7 mouse cellular contexts compared by ENCODE assay signal in the genomic region with DNA sequence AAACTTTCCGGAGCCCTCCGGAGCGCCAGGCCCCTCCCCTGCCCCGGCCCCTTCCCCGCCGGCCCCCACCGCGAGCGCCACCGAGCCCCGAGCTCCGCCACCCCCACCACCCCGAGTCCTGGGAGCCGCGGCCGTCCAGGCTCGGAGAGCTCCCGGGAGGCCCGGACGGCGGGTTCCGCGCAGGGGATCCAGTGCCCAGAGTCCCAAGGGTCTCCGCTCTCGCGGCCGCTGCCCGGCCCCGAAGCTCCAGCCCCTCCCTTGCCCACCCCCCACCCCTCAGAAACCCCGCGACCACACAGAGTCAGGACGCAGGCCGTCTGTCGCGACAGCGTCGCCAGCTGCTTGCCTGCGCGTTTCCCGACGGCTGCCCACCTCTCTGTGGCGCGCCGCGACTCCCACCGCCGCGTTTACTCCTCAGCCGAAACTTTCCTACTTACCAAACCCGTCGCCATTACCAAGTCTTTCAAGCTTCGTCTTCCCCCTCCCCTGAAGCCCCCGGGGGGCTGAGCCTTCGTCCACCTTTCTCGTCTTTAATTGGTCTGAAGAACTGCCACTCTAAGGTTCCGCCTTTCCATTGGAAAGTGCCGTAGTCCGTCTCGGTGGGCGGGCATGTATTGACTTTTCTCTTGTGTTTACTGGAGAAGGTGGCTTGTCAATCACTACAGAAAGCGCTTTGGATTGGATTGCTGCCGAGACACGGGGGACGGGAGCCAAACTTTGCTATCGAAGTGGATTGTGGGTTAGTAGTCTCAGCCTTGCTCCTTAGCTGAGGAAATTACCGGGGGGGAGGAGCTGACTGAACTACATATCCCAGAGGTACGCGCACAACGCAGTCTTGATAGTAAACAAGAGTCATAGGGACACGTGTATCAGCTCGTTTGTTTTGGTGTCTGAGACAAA. TPM values are rescaled to one million over a fixed set of nuclear protein-coding genes. Genes with fewer than 3 reads are reported as not detected.
DNase-seq lines count a peak whose midpoint lies in the region; ATAC-seq lines count a peak whose summit lies in the region.

Gene Hbp1 (minus strand): TSS at position 777 of the 900 bp plus-strand sequence.

- peak within 1 kb of the TSS; percentile 84 for H3K4me3 ChIP-seq in embryonic facial prominence, embryonic 11.5 days (ENCODE audit: low read depth, low read length)
- H3K4me3 ChIP-seq in limb, embryonic 10.5 days: peak within 1 kb of the TSS; percentile 77
- H3K4me3 ChIP-seq in midbrain, embryonic 13.5 days (replicated peaks): peak within 1 kb of the TSS; percentile 87

- H3K9me3 ChIP-seq in embryonic facial prominence, embryonic 11.5 days (replicated peaks; ENCODE audit: control insufficient read depth, low read length): no peaks in the 10 kb centered on the region
- no peaks in the 10 kb centered on the region for H3K9me3 ChIP-seq in limb, embryonic 10.5 days (replicated peaks)
- no peaks in the 10 kb centered on the region for H3K9me3 ChIP-seq in midbrain, embryonic 13.5 days

- peak within 1 kb of the TSS; percentile 61 for H3K4me2 ChIP-seq in embryonic facial prominence, embryonic 11.5 days (ENCODE audit: low read depth, low read length)
- peak within 1 kb of the TSS; percentile 65 for H3K4me2 ChIP-seq in midbrain, embryonic 13.5 days (replicated peaks)

- H3K36me3 ChIP-seq in embryonic facial prominence, embryonic 11.5 days (replicated peaks; ENCODE audit: control insufficient read depth, insufficient read depth, low read depth, low read length): no peaks in the 10 kb centered on the region
- H3K36me3 ChIP-seq in limb, embryonic 10.5 days: 0 out of 2 replicates have a peak, but pooled peaks cover 2% of the 10 kb centered on the region
- no peaks in the 10 kb centered on the region for H3K36me3 ChIP-seq in midbrain, embryonic 13.5 days

- ATAC-seq in embryonic facial prominence, embryonic 11.5 days (replicated peaks; ENCODE audit: insufficient number of reproducible peaks, low FRiP score, low TSS enrichment, low read depth): peak; percentile 97
- peak; percentile 79 for ATAC-seq in granulocyte monocyte progenitor cell, adult 5-6 weeks (replicated peaks; ENCODE audit: poor library complexity, severe bottlenecking)
- ATAC-seq in midbrain, embryonic 13.5 days: peak; percentile 98

- no peaks in the 10 kb centered on the region for H3K4me1 ChIP-seq in embryonic facial prominence, embryonic 11.5 days (ENCODE audit: control insufficient read depth, insufficient read depth, low read length)
- H3K4me1 ChIP-seq in limb, embryonic 10.5 days: 0 out of 2 replicates have a peak, but pooled peaks cover 2% of the 10 kb centered on the region
- peaks cover 18% of the 10 kb centered on the region for H3K4me1 ChIP-seq in midbrain, embryonic 13.5 days (replicated peaks)

- peak within 1 kb of the TSS; percentile 97 for H3K9ac ChIP-seq in embryonic facial prominence, embryonic 11.5 days (replicated peaks; ENCODE audit: low read length)
- H3K9ac ChIP-seq in midbrain, embryonic 13.5 days (replicated peaks): peak within 1 kb of the TSS; percentile 93

- peak; percentile 99 for DNase-seq in adrenal gland, postnatal 14 days
- DNase-seq in embryonic facial prominence, embryonic 11.5 days (ENCODE audit: low spot score): peak; percentile 100
- peak; percentile 100 for DNase-seq in kidney, adult 11 months
- DNase-seq in limb, embryonic 10.5 days (ENCODE audit: low spot score): peak; percentile 89
- peak; percentile 94 for DNase-seq in spleen, adult 12 weeks (ENCODE audit: low spot score)

- H3K27ac ChIP-seq in embryonic facial prominence, embryonic 11.5 days (replicated peaks; ENCODE audit: low read depth, low read length): peak within 1 kb of the TSS; percentile 99
- H3K27ac ChIP-seq in limb, embryonic 10.5 days: peak within 1 kb of the TSS; percentile 100
- H3K27ac ChIP-seq in midbrain, embryonic 13.5 days: peak within 1 kb of the TSS; percentile 99

- WGBS in embryonic facial prominence, embryonic 11.5 days: 1% methylated on average over 44 of the region's 71 CpGs
- under 1% methylated on average over 64 of the region's 71 CpGs for WGBS in limb, embryonic 10.5 days
- WGBS in midbrain, embryonic 13.5 days: under 1% methylated on average over 68 of the region's 71 CpGs

- no peaks in the 10 kb centered on the region for H3K27me3 ChIP-seq in embryonic facial prominence, embryonic 11.5 days (ENCODE audit: control insufficient read depth, insufficient read depth, low read length)
- no peaks in the 10 kb centered on the region for H3K27me3 ChIP-seq in limb, embryonic 10.5 days (ENCODE audit: low read depth, poor library complexity, severe bottlenecking)
- H3K27me3 ChIP-seq in midbrain, embryonic 13.5 days: no peaks in the 10 kb centered on the region

RNA-seq across cellular contexts. Expression of gene Hbp1, which starts in this region (rescaled TPM):
- 102 and 113 TPM in 2 replicates for total RNA-seq in adrenal gland, postnatal 14 days (2021)
- polyA plus RNA-seq in embryonic facial prominence, embryonic 11.5 days (2014; fragmentation: Nextera tagmentation; extraction: Ambion mirVana): 129 and 137 TPM in 2 replicates
- 39.9 and 43.5 TPM in 2 replicates for total RNA-seq in granulocyte monocyte progenitor cell, adult 5-6 weeks (2014; fragmentation: Nextera tagmentation)
- 40.6 and 53.1 TPM in 2 replicates for total RNA-seq in granulocyte monocyte progenitor cell, adult 5-6 weeks (2017)
- polyA plus RNA-seq in limb, embryonic 10.5 days (2016; fragmentation: Nextera tagmentation; extraction: Ambion mirVana): 84.4 and 110 TPM in 2 replicates
- 70.4 and 78.0 TPM in 2 replicates for polyA plus RNA-seq in midbrain, embryonic 13.5 days (2015; fragmentation: Nextera tagmentation; extraction: Ambion mirVana)

Comparison
In these comparisons a context has a peak if more than half of its experiments do, and no peak if none do; other contexts are left out.
1. Peak in every context shown above with its lines: DNase-seq, ATAC-seq, H3K4me3 ChIP-seq and H3K27ac ChIP-seq.